Mouse (Mus musculus): ENCODE data around the gene Clip1.

DNA sequence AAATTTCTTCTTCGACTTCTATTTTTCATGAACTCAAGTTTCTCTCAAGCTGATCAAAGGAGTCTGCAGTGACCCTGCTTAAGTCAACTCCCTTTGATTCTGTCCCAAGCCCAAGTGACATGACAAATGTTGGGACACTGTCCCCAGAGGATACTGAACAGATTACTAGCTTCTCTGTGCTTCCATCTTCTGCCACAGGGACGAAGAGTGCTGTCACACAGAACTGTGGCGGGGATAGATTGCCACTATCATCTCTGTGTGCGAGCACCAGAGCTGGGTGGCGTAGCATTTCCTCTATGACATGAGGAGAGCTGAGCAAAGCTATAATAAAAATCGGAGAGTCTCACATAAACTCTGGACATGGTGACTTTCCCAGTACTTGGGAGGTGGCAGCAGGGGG, 82.2 kb downstream of the Clip1 start:
- TF ChIP-seq CTCF (IDR thresholded peaks at IDR 0.05; ENCODE audit: borderline replicate concordance, control insufficient read depth, extremely low read depth, insufficient read depth, low read length, poor library complexity) (no peak), POLR2A (IDR thresholded peaks at IDR 0.05; ENCODE audit: control insufficient read depth, extremely low read depth, insufficient read depth, low read length, poor library complexity) (no peak)

Data from thymus, adult 2 months (tissue).